Mouse (Mus musculus) heart, adult 2 months (tissue): Measurements from ENCODE around the gene Miga1.

Source experiments
- CTCF ChIP-seq: fragments of 200-600 bp; IDR thresholded peaks from 2 replicates; pipeline ENCODE4 v1.8.1; 2022; ENCODE audit warnings: antibody characterized with exemption, mild to moderate bottlenecking, moderate library complexity
- POLR2A ChIP-seq: fragments of 200-500 bp; IDR thresholded peaks from 2 replicates; pipeline ENCODE4 v1.6.1; 2011; ENCODE audit warnings: mild to moderate bottlenecking, low read depth, low read length, control low read depth; ENCODE audit not compliant: insufficient read depth

DNA sequence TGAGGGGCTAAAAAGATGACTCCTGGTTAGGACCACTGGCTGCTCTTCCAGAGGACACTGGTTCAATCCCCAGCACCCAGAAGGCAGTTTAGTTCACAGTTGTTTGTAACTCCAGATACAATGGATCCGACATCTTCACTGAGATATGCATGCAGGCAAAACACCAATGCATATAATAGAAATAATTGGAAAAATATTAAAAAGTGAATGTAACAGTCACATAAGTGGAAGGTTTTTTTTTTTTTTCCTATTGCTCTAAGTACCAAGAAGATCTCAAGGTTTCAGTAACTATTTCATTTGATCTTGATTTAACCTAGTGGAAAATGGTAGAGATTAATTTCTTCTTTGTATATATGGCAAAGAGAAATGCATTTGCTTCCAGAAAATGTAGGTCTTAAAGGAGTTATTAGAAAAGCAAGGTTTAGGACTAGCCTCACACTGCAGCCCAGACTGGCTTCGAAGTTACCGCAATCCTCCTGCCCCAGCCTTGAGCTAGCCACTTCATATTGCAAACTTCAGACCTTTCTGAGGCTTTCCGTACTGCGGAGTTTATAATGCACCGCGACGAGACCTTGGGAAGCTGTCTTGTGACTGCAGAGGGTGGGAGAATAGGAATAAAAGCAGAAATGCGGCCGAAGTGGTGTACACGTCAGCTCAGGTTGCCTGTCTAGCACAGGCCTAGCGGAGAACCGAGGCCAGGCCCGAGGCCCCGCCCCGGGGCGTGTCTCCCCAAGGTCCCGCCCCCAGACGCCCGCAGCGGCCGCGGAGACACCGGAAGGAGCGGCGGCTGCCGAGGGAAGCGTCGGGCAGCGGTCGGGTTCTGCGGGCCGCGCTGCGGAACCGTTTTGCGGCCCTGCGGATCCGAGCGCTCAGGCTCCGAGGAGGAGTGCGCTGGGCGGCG is 5.8 kb upstream of the Miga1 start, which contains the start of gene Usp33:
- TF ChIP-seq POLR2A: peak; percentile 96
- TF ChIP-seq CTCF: peak; percentile 49
